Mouse (Mus musculus) neutrophil, adult 59 days (primary cell): ENCODE results near the gene Spint4. TPM values are rescaled to one million over a fixed set of nuclear protein-coding genes. Genes with fewer than 3 reads are reported as not detected.

Experiments used
- total RNA-seq, 2 experiments: library from RNA; stranded (reverse); gene quantifications; 1 replicate in 1 of 2; 2 replicates in 1 of 2; pipeline ENCODE4 v1.2.4; 2023

Spint4 gene
- not detected for total RNA-seq

GRCm38 (mm10) chr2:164698201-164698600 lies at the start of gene Spint4:
TSS of gene Spint4 (plus strand) at chr2:164698501.

GRCm38 (mm10) chr2:164655858-164656257 lies 42.4 kb upstream of the Spint4 start, which contains the start of gene Wfdc10:
TSS of gene Wfdc10 (plus strand) at chr2:164656046.

GRCm38 (mm10) chr2:164656483-164656882 lies 41.8 kb upstream of the Spint4 start, which contains the start of gene Wfdc9:
TSS of gene Wfdc9 (minus strand) at chr2:164656583.

GRCm38 (mm10) chr2:164673987-164674386 lies 24.3 kb upstream of the Spint4 start, which contains the start of gene Wfdc11:
TSS of gene Wfdc11 (minus strand) at chr2:164674087.

GRCm38 (mm10) chr2:164684807-164685206 lies 13.5 kb upstream of the Spint4 start, which contains the start of gene Wfdc13:
TSS of gene Wfdc13 (plus strand) at chr2:164685107.

GRCm38 (mm10) chr2:164715005-164715404 lies 16.7 kb downstream of the Spint4 start, which contains the start of gene Spint5:
TSS of gene Spint5 (plus strand) at chr2:164715305.

GRCm38 (mm10) chr2:164745843-164746479 lies 47.7 kb downstream of the Spint4 start, which contains the start of the genes Wfdc3 and Dnttip1:
TSS of gene Wfdc3 (minus strand) at chr2:164745931.
TSS of gene Dnttip1 (plus strand) at chr2:164745983.

Other genes starting within 250 kb of the Spint4 start
- gene Sys1, start 241.5 kb upstream of the Spint4 start, total RNA-seq = 10 to 100 TPM; 28.4 to 36.4 TPM
- 1 to 10 TPM in 1 of 2 experiments, under 1 TPM in 1; 0.97 to 3.1 TPM for gene Gm20458, start 237.5 kb upstream of the Spint4 start, total RNA-seq
- gene Trp53tg5, start 224.8 kb upstream of the Spint4 start, total RNA-seq = not detected
- gene Dbndd2, start 212.4 kb upstream of the Spint4 start, total RNA-seq = 1 to 10 TPM; 1.0 to 2.2 TPM
- gene Pigt, start 201.0 kb upstream of the Spint4 start, total RNA-seq = 10 to 100 TPM; 45.7 to 55.1 TPM
- not detected for gene Wfdc2, start 136.1 kb upstream of the Spint4 start, total RNA-seq
- not detected for gene Spint3, start 125.0 kb upstream of the Spint4 start, total RNA-seq
- gene Wfdc6a, start 113.1 kb upstream of the Spint4 start, total RNA-seq = not detected
- gene Eppin, start 104.9 kb upstream of the Spint4 start, total RNA-seq = not detected
- not detected for gene Wfdc6b, start 85.0 kb upstream of the Spint4 start, total RNA-seq
- not detected for gene Wfdc8, start 84.9 kb upstream of the Spint4 start, total RNA-seq
- not detected for gene Wfdc16, start 59.7 kb upstream of the Spint4 start, total RNA-seq
- gene Wfdc10, start 42.5 kb upstream of the Spint4 start, total RNA-seq = 10 to 100 TPM in 1 of 2 experiments, 1 to 10 TPM in 1; 8.8 to 13.0 TPM
- not detected for gene Wfdc9, start 41.9 kb upstream of the Spint4 start, total RNA-seq
- gene Wfdc11, start 24.4 kb upstream of the Spint4 start, total RNA-seq = not detected
- not detected for gene Wfdc13, start 13.4 kb upstream of the Spint4 start, total RNA-seq
- gene Spint5, start 16.8 kb downstream of the Spint4 start, total RNA-seq = not detected
- gene Wfdc3, start 47.4 kb downstream of the Spint4 start, total RNA-seq = not detected
- 10 to 100 TPM; 32.0 to 40.8 TPM for gene Dnttip1, start 47.5 kb downstream of the Spint4 start, total RNA-seq
- gene Ube2c, start 71.4 kb downstream of the Spint4 start, total RNA-seq = 100 to 1,000 TPM; 109 to 112 TPM
- gene Tnnc2, start 81.5 kb downstream of the Spint4 start, total RNA-seq = not detected
- gene Snx21, start 87.3 kb downstream of the Spint4 start, total RNA-seq = 1 to 10 TPM; 2.9 to 3.7 TPM
- gene Acot8, start 106.4 kb downstream of the Spint4 start, total RNA-seq = 10 to 100 TPM; 47.9 to 53.1 TPM
- gene Zswim3, start 106.6 kb downstream of the Spint4 start, total RNA-seq = 1 to 10 TPM; 3.1 to 3.2 TPM
- gene Zswim1, start 124.2 kb downstream of the Spint4 start, total RNA-seq = 1 to 10 TPM; 3.2 to 5.0 TPM
- not detected for gene Spata25, start 130.0 kb downstream of the Spint4 start, total RNA-seq
- 100 to 1,000 TPM; 141 to 211 TPM for gene Ctsa, start 134.4 kb downstream of the Spint4 start, total RNA-seq
- 1 to 10 TPM; 1.7 to 3.7 TPM for gene Neurl2, start 135.0 kb downstream of the Spint4 start, total RNA-seq
- gene Pltp, start 159.2 kb downstream of the Spint4 start, total RNA-seq = 1 to 10 TPM; 5.4 to 5.7 TPM
- gene Pcif1, start 180.8 kb downstream of the Spint4 start, total RNA-seq = 10 to 100 TPM; 55.4 to 63.3 TPM
- gene Zfp335, start 213.3 kb downstream of the Spint4 start, total RNA-seq = 10 to 100 TPM; 31.0 TPM
- 1,000 to 10,000 TPM; 1,995 to 2,087 TPM for gene Mmp9, start 242.3 kb downstream of the Spint4 start, total RNA-seq